Mouse (Mus musculus) brain, embryonic 14.5 days (tissue): ENCODE data around the gene Nmd3. TPM values are rescaled to one million over a fixed set of nuclear protein-coding genes. Genes with fewer than 3 reads are reported as not detected.

ENCODE experiments used
- DNase-seq: peaks from one replicate; pipeline ENCODE4 v3.0.0-alpha.2; 2011; ENCODE audit warnings: low read depth
- CTCF ChIP-seq: fragments of 200-500 bp; IDR thresholded peaks from 2 replicates; pipeline ENCODE4 v1.5.1; 2012; ENCODE audit warnings: inconsistent platforms, mild to moderate bottlenecking, moderate library complexity, borderline replicate concordance; ENCODE audit not compliant: insufficient read depth, insufficient read length; ENCODE audit errors: extremely low read depth
- POLR2A ChIP-seq: fragments of 200-500 bp; IDR thresholded peaks from 2 replicates; pipeline ENCODE4 v1.6.1; 2012; ENCODE audit warnings: mild to moderate bottlenecking, inconsistent platforms, borderline replicate concordance; ENCODE audit not compliant: poor library complexity, insufficient read depth, insufficient read length, severe bottlenecking; ENCODE audit errors: extremely low read depth
- polyA plus RNA-seq: library from polyadenylated mRNA; depleted of rRNA; stranded (reverse); fragments of >200 nt; gene quantifications from 2 replicates; pipeline ENCODE4 v1.2.3, GENCODE M21; 2012; rRNA removed

Gene Nmd3
- 35.4 and 37.0 TPM in 2 replicates for polyA plus RNA-seq

GRCm38 (mm10) chr3:69721814-69722186 lies at the start of gene Nmd3:
Gene Nmd3 (plus strand): TSS chr3:69721985.
- TF ChIP-seq POLR2A (peak; percentile 69; the same call in 1 of the 2 replicates), CTCF (no peak)
- peak; percentile 97 for DNase-seq

- DNase-seq = no peak
- no peak for TF ChIP-seq CTCF
- no peak for TF ChIP-seq POLR2A
These were observed 48.4 kb upstream of the Nmd3 start for GRCm38 (mm10) chr3:69673351-69673750.

- TF ChIP-seq CTCF = no peak
- TF ChIP-seq POLR2A = no peak
- no peak for DNase-seq
These were observed 47.6 kb upstream of the Nmd3 start for GRCm38 (mm10) chr3:69674206-69674605.

GRCm38 (mm10) chr3:69689791-69690190 lies 32.0 kb upstream of the Nmd3 start:
- DNase-seq = no peak
- TF ChIP-seq POLR2A (no peak), CTCF (no peak)

GRCm38 (mm10) chr3:69690939-69691338 lies 30.8 kb upstream of the Nmd3 start:
- no peak for DNase-seq
- TF ChIP-seq POLR2A = no peak
- TF ChIP-seq CTCF = no peak

- TF ChIP-seq POLR2A = no peak
- TF ChIP-seq CTCF = no peak
- DNase-seq = no peak
These were observed 21.8 kb upstream of the Nmd3 start for GRCm38 (mm10) chr3:69699851-69700500.

GRCm38 (mm10) chr3:69701905-69702304 lies 19.9 kb upstream of the Nmd3 start:
- peak; percentile 42 for DNase-seq
- TF ChIP-seq CTCF (no peak), POLR2A (no peak)

GRCm38 (mm10) chr3:69702421-69702820 lies 19.4 kb upstream of the Nmd3 start:
- no peak for DNase-seq
- TF ChIP-seq CTCF (no peak), POLR2A (no peak)

- peak; percentile 97 for DNase-seq
- TF ChIP-seq CTCF = no peak
These were observed 12.5 kb upstream of the Nmd3 start for GRCm38 (mm10) chr3:69709043-69709929.

- no peak for DNase-seq
- TF ChIP-seq POLR2A (no peak), CTCF (no peak)
These were observed 9.7 kb upstream of the Nmd3 start for GRCm38 (mm10) chr3:69711907-69712600.

- peak; percentile 74 for DNase-seq
- TF ChIP-seq POLR2A = no peak
- TF ChIP-seq CTCF = no peak
These were observed 4.3 kb upstream of the Nmd3 start for GRCm38 (mm10) chr3:69717476-69717875.
